Mouse (Mus musculus) forebrain, embryonic 14.5 days (tissue): Measurements from ENCODE around the gene Gm45140. TPM values are rescaled to one million over a fixed set of nuclear protein-coding genes. Genes with fewer than 3 reads are reported as not detected.

Source experiments
- ATAC-seq: fragments of 200-750 bp; cut with Nextera tagmentation; 2 replicates; pipeline ENCODE4 v1.8.0; 2017; ENCODE audit warnings: mild to moderate bottlenecking, moderate library complexity
- DNase-seq: peaks from one replicate; pipeline ENCODE4 v3.0.0-alpha.2; 2015; ENCODE audit warnings: low spot score
- H3K27ac ChIP-seq: fragments of 300-500 bp; sonication (generic); 2 replicates; pipeline ENCODE4 v1.5.1; 2014; ENCODE audit warnings: low read depth, mild to moderate bottlenecking, control low read depth, low read length, moderate library complexity
- H3K27me3 ChIP-seq: fragments of 300-500 bp; sonication (generic); replicated peaks from 2 replicates; pipeline ENCODE4 v1.6.1; 2014; ENCODE audit warnings: low read length, control low read depth, mixed read lengths; ENCODE audit not compliant: control insufficient read depth, insufficient read depth
- H3K36me3 ChIP-seq: fragments of 300-500 bp; sonication (generic); 2 replicates; pipeline ENCODE4 v1.6.1; 2014; ENCODE audit warnings: low read length, control low read depth; ENCODE audit not compliant: control insufficient read depth, insufficient read depth
- H3K4me1 ChIP-seq: fragments of 300-500 bp; sonication (generic); 2 replicates; pipeline ENCODE4 v1.6.1; 2014; ENCODE audit warnings: antibody characterized with exemption, low read length, control low read depth; ENCODE audit not compliant: control insufficient read depth, insufficient read depth
- H3K4me2 ChIP-seq: fragments of 300-500 bp; sonication (generic); 2 replicates; pipeline ENCODE4 v1.6.1; 2014; ENCODE audit warnings: mild to moderate bottlenecking, control low read depth, low read length
- H3K4me3 ChIP-seq: fragments of 300-500 bp; sonication (generic); 2 replicates; pipeline ENCODE4 v1.5.1; 2014; ENCODE audit warnings: low read depth, low read length, control low read depth
- H3K9ac ChIP-seq: fragments of 300-500 bp; sonication (generic); 2 replicates; pipeline ENCODE4 v1.6.1; 2014; ENCODE audit warnings: mild to moderate bottlenecking, low read length, control low read depth, moderate library complexity
- H3K9me3 ChIP-seq: fragments of 300-500 bp; sonication (generic); replicated peaks from 2 replicates; pipeline ENCODE4 v1.6.1; 2016; ENCODE audit warnings: low read length, control low read depth, mixed read lengths; ENCODE audit not compliant: control insufficient read depth
- WGBS: fragments of 180-500 bp; shearing (Covaris S2); extraction: QIAGEN DNeasy Blood & Tissue Kit; methylation state at CpG from one replicate; pipeline ENCODE4 v1.1.7; 2014; 5-methylcytosine and 5-hydroxymethylcytosine counted together
- polyA plus RNA-seq: library from polyadenylated mRNA; unstranded; fragments of >200 nt; fragmentation: Nextera tagmentation; extraction: Ambion mirVana; gene quantifications from 2 replicates; pipeline ENCODE4 v1.2.1, GENCODE M21; 2014

Gm45140 gene
- polyA plus RNA-seq, 1 experiment from 2014 or later: 1.2 TPM

DNA sequence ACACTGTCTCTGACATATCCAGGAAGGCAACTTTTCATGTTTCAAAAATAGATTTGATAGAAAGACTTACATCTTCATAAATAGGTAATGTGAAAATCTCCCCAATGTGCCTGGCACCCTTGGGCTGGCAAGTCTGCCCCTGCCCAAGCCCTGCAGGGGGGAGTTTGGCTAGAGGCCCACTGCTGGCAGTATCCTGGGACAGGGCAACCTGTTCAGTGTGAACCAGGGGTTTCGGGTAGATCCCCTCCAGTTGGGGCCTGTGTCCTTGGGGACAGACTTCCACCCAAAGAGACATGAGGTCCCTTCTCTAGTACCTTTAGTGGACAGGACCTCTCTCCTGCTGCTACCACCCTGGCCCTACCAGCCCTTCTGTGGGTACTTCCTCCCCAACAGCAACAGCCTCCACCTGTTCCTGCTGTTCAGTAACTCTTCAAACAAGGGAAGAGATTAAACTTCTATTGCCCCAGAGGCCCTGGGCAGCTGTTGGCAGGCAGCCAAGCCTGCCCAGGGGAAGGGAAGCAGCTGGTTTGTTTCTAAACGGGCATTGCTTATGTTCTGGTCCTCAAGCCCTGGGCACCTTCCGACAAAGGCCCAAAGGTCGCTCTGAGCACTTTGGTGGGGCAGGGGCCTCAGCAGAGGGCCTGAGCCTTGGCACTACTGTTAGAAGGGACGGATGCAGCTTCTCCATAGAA, 46.6 kb downstream of the Gm45140 start:
- ATAC-seq: no peak
- H3K4me2 ChIP-seq: no peak overlapping the region
- H3K27ac ChIP-seq: no peak overlapping the region
- H3K36me3 ChIP-seq: peaks cover 17% of the 10 kb centered on the region
- H3K27me3 ChIP-seq: no peaks in the 10 kb centered on the region
- peak; percentile 46 for DNase-seq
- H3K4me1 ChIP-seq: peaks cover 8% of the 10 kb centered on the region
- peak overlapping the region; percentile 43; the same call in 1 of the 2 replicates for H3K9ac ChIP-seq
- WGBS: 25% methylated on average over 5 of the region's 5 CpGs
- H3K4me3 ChIP-seq: no peak overlapping the region
- no peaks in the 10 kb centered on the region for H3K9me3 ChIP-seq

DNA sequence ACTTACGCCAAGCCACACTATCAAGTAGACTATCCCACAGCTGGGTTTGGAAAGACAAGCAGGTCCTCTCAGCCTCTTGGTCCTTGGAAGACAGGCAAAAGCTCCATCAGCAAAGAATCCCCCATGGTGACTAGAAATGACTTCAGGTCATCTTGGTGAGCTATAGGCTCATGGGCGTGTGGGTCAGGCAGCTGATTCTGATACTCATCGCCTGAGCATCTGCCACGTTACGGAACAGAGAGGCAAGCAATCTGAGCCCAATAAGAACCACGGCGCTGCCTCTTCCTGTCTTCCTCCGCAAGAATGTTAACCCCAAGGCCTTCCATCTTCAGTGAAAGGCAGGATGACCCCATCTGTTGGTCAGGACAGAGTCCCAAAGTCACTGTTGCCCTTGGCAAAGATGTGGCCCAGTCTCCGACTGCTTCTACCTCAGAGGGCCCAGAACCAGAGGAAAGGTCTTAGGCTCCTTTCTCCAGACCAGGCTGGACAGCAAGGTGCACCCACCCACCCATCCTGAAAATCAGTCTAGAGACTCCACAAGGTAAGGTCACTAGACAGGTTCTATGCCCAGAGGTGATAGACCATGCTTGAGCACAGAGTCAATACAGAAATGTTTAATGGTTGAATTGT, 47.2 kb downstream of the Gm45140 start:
- Histone ChIP-seq H3K4me2 (no peak overlapping the region), H3K27me3 (no peaks in the 10 kb centered on the region), H3K9ac (no peak overlapping the region), H3K4me1 (peaks cover 8% of the 10 kb centered on the region), H3K36me3 (peaks cover 16% of the 10 kb centered on the region), H3K27ac (no peak overlapping the region), H3K9me3 (no peaks in the 10 kb centered on the region), H3K4me3 (no peak overlapping the region)
- 93% methylated on average over 9 of the region's 9 CpGs for WGBS
- no peak for ATAC-seq
- no peak for DNase-seq

DNA sequence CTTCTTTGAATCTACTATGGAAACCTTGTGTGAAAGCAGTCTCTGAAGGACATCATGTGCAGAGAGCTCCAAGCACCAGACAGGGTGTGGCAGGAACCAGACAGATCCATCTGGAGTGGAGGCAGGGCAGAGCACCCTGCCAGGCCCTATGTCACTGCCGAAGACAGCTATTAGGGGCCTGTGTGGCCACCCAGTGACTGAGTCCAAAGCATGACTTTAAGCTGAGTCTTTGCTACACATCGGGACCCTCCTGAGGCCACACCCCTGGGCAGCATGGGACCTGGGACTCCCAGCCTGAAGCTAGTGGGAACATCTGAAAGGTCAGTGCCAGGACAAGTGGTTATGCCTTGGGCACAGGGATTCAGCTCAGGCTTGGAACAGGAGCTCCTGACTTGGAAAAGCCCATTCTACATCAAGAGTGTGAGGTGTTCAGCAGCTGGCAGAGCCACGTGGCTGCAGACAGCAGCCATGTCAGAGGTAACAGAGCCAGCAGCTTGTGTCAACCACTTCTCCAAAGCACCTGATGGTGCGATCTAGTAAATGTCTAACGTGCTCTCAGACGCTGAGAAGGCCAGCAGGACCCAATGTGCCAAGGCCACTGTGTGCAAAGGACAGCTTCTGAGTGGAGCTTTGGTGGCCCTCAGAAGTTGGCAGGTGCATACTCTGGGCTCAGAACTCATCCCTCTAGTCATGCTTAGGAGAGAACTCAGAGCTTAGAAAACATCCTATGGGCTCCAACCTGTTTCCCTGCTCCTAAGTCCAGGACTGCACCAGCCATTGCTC, 48.3 kb downstream of the Gm45140 start:
- WGBS: 83% methylated on average over 6 of the region's 6 CpGs
- Histone ChIP-seq H3K4me2 (no peak overlapping the region), H3K36me3 (peaks cover 11% of the 10 kb centered on the region), H3K4me1 (peaks cover 8% of the 10 kb centered on the region), H3K4me3 (no peak overlapping the region), H3K27ac (no peak overlapping the region), H3K27me3 (no peaks in the 10 kb centered on the region), H3K9ac (no peak overlapping the region), H3K9me3 (no peaks in the 10 kb centered on the region)
- DNase-seq: no peak
- no peak for ATAC-seq

DNA sequence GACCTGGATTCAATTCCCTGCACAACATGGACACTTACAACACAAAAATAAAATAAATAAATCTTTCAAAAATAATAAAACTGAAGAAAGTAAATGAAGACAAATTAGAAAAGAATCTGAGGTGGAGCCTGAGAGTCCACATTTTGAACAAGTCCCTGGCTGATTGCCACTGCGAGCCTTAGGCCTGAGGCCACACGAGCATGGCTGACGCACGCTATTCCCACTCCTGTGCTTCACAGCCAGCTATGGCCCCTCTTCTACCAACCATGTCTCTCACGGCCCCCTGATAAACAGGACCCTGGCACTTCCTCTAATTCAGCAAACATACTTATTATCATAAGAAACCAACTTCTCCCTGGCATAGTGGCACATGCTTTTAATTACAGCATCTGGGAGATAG, 49.0 kb downstream of the Gm45140 start:
- WGBS: 88% methylated on average over 5 of the region's 5 CpGs
- Histone ChIP-seq H3K27ac (no peak overlapping the region), H3K9me3 (no peaks in the 10 kb centered on the region), H3K36me3 (peaks cover 8% of the 10 kb centered on the region; the same call in 1 of the 2 replicates), H3K27me3 (no peaks in the 10 kb centered on the region), H3K4me3 (no peak overlapping the region), H3K4me1 (peaks cover 8% of the 10 kb centered on the region), H3K4me2 (no peak overlapping the region), H3K9ac (no peak overlapping the region)
- ATAC-seq (no peak), DNase-seq (no peak)

DNA sequence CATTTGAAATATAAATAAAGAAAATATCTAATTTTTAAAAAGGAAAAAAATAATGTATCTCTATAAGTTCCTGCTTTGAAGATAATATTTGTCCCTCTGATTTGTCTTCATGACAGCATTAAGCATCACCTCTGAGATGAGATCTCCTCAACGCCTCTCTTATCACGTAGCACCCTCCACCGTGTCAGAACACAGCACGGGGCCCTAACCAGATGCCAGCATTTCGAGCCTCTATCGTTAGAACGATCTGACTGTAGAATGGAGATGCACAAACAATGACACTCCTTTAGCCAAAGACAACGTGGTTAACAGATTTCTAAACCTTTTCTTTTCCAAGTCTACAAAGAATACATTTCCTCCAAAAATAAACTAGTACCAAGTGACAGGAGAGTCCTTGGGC, 51.6 kb downstream of the Gm45140 start:
- H3K27me3 ChIP-seq: no peaks in the 10 kb centered on the region
- H3K4me1 ChIP-seq: peaks cover 1% of the 10 kb centered on the region; the same call in 1 of the 2 replicates
- 83% methylated on average over 8 of the region's 8 CpGs for WGBS
- H3K27ac ChIP-seq: no peak overlapping the region
- no peak overlapping the region for H3K4me3 ChIP-seq
- DNase-seq (no peak), ATAC-seq (no peak)
- no peak overlapping the region for H3K4me2 ChIP-seq
- no peak overlapping the region for H3K9ac ChIP-seq
- H3K36me3 ChIP-seq: no peaks in the 10 kb centered on the region
- no peaks in the 10 kb centered on the region for H3K9me3 ChIP-seq

DNA sequence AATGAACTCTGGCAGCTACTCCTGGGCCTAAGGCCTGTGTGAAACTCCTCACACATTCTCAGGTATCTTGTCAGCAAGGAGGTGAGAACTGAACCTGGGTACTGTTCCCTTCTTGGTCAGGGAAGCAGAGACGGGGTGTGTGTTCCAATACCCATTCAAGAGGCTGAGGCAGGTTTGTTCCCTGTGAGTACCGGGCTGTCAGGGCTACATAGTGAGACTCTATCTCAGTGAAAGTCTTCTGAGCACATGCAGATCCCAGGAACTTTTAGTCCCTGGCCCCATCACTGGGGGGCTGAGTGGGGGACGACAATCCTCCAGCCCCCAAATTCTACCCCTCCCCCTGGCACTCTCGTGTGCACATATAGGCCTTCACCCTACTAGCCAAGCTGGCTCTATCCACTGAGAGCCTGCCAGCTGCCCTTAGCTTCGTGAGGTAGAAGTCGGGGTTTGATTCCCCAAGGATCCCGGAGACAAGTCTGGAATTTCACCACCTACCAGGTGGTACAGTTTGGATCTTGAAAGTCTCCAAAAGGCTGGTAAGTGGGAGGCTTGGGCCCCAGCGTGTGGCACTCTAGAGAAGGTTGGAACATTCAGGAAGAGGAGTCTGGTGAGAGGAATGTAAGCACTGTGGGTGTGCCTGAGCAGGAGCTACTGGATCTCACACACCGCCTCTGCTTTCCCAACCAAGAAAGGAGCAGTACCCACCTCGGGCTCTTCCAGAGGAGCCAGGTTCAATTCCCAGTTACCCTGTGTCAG, 54.9 kb downstream of the Gm45140 start:
- Histone ChIP-seq H3K27me3 (no peaks in the 10 kb centered on the region), H3K4me1 (no peaks in the 10 kb centered on the region), H3K9me3 (no peaks in the 10 kb centered on the region), H3K9ac (no peak overlapping the region), H3K27ac (no peak overlapping the region), H3K4me3 (no peak overlapping the region), H3K4me2 (no peak overlapping the region), H3K36me3 (no peaks in the 10 kb centered on the region)
- DNase-seq (no peak), ATAC-seq (no peak)
- WGBS: 86% methylated on average over 10 of the region's 10 CpGs

DNA sequence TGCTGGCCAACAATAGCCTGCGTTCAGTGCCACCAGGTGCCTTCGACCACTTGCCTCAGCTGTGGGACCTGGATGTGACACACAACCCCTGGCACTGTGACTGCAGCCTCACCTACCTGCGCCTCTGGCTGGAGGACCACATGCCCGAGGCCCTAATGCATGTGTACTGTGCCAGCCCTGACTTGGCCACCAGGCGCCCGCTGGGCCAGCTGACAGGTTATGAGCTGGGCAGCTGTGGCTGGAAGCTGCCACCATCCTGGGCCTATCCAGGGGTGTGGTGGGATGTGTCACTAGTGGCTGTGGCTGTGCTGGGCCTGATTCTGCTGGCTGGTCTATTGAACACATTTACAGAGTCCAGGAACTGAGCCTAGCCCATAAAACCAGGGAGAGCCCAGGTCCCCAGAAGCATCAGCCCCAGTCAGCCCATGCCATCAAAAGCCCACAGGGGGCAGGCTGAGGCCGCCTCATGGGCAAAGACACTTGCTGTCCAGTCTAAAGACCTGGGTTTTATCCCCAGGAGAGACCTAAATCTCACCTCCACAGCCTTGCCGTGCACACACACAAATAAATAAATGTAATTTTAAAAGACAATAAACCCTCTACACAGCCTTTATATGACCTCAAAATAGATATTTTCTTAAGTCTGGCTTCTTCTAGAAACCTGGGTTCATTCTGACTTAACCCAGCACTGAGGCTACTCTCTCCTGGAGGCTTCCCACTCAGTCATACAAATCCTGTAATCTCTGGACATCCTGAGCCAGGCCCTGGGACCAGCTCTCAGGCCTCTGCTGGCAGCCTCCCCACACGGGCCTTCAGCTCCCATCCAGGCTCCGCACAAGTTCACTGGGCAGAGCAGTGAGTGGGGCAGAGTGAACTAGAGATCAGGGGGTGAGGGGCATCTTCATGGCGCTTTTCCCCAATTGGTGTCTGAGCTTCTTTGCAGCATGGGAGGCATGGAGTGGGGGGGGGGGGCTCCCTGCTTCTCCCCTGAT, 56.1 kb downstream of the Gm45140 start:
- H3K27ac ChIP-seq: no peak overlapping the region
- DNase-seq (no peak), ATAC-seq (no peak)
- H3K4me1 ChIP-seq: no peaks in the 10 kb centered on the region
- no peaks in the 10 kb centered on the region for H3K36me3 ChIP-seq
- no peak overlapping the region for H3K9ac ChIP-seq
- WGBS: 82% methylated on average over 11 of the region's 11 CpGs
- no peak overlapping the region for H3K4me3 ChIP-seq
- no peaks in the 10 kb centered on the region for H3K9me3 ChIP-seq
- H3K27me3 ChIP-seq: no peaks in the 10 kb centered on the region
- no peak overlapping the region for H3K4me2 ChIP-seq
